Mouse (Mus musculus): ENCODE measurements around the gene Olfr344. TPM values are rescaled to one million over a fixed set of nuclear protein-coding genes. Genes with fewer than 3 reads are reported as not detected.

Gene Olfr344
- polyA plus RNA-seq (2012), result 0.02 TPM in 1 of 2 replicates, not detected in the other

GRCm38 (mm10) chr2:36566362-36566761 is at the start of gene Olfr344:
TSS of gene Olfr344 (plus strand) at chr2:36566662.

GRCm38 (mm10) chr2:36524698-36525097 is 41.8 kb upstream of the Olfr344 start, which contains the start of gene Olfr342:
TSS of gene Olfr342 (plus strand) at chr2:36524998.

Other genes starting within 250 kb of the Olfr344 start
- not detected in 2 replicates for gene Olfr338, start 193.1 kb upstream of the Olfr344 start, polyA plus RNA-seq (2012)
- not detected in 2 replicates for gene Olfr339, start 147.7 kb upstream of the Olfr344 start, polyA plus RNA-seq (2012)
- gene Olfr340, start 114.1 kb upstream of the Olfr344 start, polyA plus RNA-seq (2012), result not detected in 2 replicates
- gene Olfr341, start 84.2 kb upstream of the Olfr344 start, polyA plus RNA-seq (2012), result not detected in 2 replicates
- gene Olfr342, start 41.7 kb upstream of the Olfr344 start, polyA plus RNA-seq (2012), result not detected in 2 replicates
- gene Olfr345, start 73.4 kb downstream of the Olfr344 start, polyA plus RNA-seq (2012), result not detected in 2 replicates
- not detected in 2 replicates for gene Olfr346, start 119.1 kb downstream of the Olfr344 start, polyA plus RNA-seq (2012)
- gene Olfr347, start 165.2 kb downstream of the Olfr344 start, polyA plus RNA-seq (2012), result not detected in 2 replicates
- not detected in 2 replicates for gene Olfr348, start 217.6 kb downstream of the Olfr344 start, polyA plus RNA-seq (2012)
- gene Olfr50, start 223.9 kb downstream of the Olfr344 start, polyA plus RNA-seq (2012), result not detected in 2 replicates

Data from megakaryocyte-erythroid progenitor cell, adult 5 weeks (primary cell).